Mouse (Mus musculus) CD4-positive helper T cell, adult 2 months (primary cell): ENCODE data around the gene Krtap10-10.

ENCODE experiments used
- DNase-seq: peaks from one replicate; pipeline ENCODE4 v3.0.0-alpha.2; 2012; ENCODE audit warnings: low read depth, missing footprints, low spot score

Gene Krtap10-10

GRCm38 (mm10) chr10:77867546-77867945 lies 31.8 kb downstream of the Krtap10-10 start:
- DNase-seq = no peak

DNA sequence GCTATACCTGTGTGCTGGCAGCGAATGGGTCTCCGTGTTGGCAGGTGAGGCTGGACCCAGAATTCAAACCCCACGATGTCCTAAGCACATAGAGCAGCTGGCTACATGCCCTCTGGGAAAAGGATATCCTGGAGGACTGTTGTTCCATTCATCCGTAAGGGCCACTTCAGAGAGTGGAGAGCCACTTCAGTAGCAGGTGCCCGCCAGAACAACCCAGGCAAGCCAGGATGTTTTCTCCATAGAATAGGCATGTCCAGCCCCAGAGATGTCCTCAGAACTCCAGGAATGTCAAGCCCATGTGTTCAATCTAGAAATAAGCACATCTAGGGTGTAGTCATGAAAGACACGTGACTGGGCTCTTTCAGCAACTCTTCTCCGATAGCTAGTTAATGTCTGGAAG lies 33.9 kb downstream of the Krtap10-10 start:
- DNase-seq = no peak

GRCm38 (mm10) chr10:77878985-77879384 lies 43.2 kb downstream of the Krtap10-10 start:
- DNase-seq = no peak

GRCm38 (mm10) chr10:77880305-77880704 lies 44.6 kb downstream of the Krtap10-10 start:
- DNase-seq = no peak

- DNase-seq = no peak
These were observed 46.8 kb downstream of the Krtap10-10 start for GRCm38 (mm10) chr10:77882553-77882952.

DNA sequence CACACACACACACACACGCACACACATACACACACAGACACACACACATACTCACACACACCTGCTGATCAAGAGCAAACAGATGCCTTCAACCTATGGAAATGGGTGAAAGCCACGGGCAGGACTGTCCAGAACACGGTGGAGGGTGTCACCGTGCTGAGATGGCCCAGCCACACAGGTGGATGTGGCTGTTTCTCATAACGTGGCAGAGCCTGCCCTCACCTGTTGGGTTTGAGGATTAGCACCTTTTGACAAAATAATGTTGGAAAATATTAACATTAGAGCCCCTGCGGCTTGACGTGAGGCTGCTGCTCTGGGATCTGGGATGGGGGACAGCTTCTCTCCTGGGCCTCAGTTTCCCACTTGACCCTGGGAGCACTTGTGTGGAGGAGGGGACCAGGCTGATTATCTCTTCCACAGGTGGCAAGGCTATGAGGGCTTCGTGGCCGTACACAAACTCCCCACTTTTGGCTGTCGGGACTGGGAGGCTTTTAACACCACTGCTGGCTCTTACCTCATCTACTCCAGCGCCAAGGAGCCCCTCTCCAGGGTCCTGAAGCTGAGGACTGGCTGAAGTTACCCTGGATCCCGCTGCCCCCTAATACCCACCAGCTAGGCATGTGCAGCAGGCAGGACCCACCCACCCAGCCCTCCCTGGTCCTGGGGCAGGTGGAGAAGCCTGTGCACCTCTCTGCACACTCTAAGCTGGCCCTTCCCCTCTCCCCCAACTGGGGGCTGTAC lies 50.4 kb downstream of the Krtap10-10 start:
- no peak for DNase-seq
